Mouse (Mus musculus) R1 (cell line): ENCODE measurements around the gene Gm3880.
"Not testable (repeated sequence)": the region's sequence is repeated elsewhere in the genome, so short reads cannot be mapped to it uniquely, and the experiment has no call there.

Source experiments
- DNase-seq: peaks from one replicate; pipeline ENCODE4 v3.0.0-alpha.2; 2018; ENCODE audit warnings: low read depth, low spot score

Gm3880 gene

GRCm38 (mm10) chrX:102686872-102687271 lies at the start of gene Gm3880:
Gene Gm3880 (minus strand): TSS chrX:102686972.
- DNase-seq: not testable (repeated sequence)

GRCm38 (mm10) chrX:102724226-102724625 lies 37.5 kb upstream of the Gm3880 start:
- not testable (repeated sequence) for DNase-seq

- DNase-seq: not testable (repeated sequence)
These were observed 20.8 kb upstream of the Gm3880 start, which contains the start of the genes Gm9112 and Dmrtc1b for GRCm38 (mm10) chrX:102707535-102707934. Gene Gm9112 (minus strand): TSS chrX:102707635. Gene Dmrtc1b (plus strand): TSS chrX:102707865.

GRCm38 (mm10) chrX:102700636-102701035 lies 13.9 kb upstream of the Gm3880 start:
- DNase-seq: not testable (repeated sequence)

- DNase-seq: peak; percentile 44
These were observed 2.5 kb upstream of the Gm3880 start for GRCm38 (mm10) chrX:102689252-102689651.

- DNase-seq: peak; percentile 81
These were observed 2.1 kb downstream of the Gm3880 start for GRCm38 (mm10) chrX:102684706-102685105.

- no peak for DNase-seq
These were observed 20.1 kb downstream of the Gm3880 start for GRCm38 (mm10) chrX:102666641-102667040.

GRCm38 (mm10) chrX:102660712-102661111 lies 26.1 kb downstream of the Gm3880 start:
- peak; percentile 27 for DNase-seq

- DNase-seq: no peak
These were observed 41.1 kb downstream of the Gm3880 start for GRCm38 (mm10) chrX:102645691-102646090.

GRCm38 (mm10) chrX:102645146-102645545 lies 41.6 kb downstream of the Gm3880 start:
- DNase-seq: no peak

- no peak for DNase-seq
These were observed 42.2 kb downstream of the Gm3880 start for GRCm38 (mm10) chrX:102644573-102644951.

- DNase-seq: peak; percentile 51
These were observed 42.8 kb downstream of the Gm3880 start, which contains the start of gene Phka1 for GRCm38 (mm10) chrX:102643823-102644572. Gene Phka1 (minus strand): TSS chrX:102644246.
